Mouse (Mus musculus): ENCODE results near the gene Tceal6.
"Not testable (repeated sequence)": the region's sequence is repeated elsewhere in the genome, so short reads cannot be mapped to it uniquely, and the experiment has no call there.

The Tceal6 gene

GRCm38 (mm10) chrX:135210436-135211221 lies at the start of gene Tceal6:
TSS of gene Tceal6 (minus strand) at chrX:135210687.
- DNase-seq (ENCODE audit: low spot score in 2 of 2) = no peak

GRCm38 (mm10) chrX:135209773-135210435 lies 583 bp downstream of the Tceal6 start:
- not testable (repeated sequence) for DNase-seq (ENCODE audit: low spot score in 2 of 2)

GRCm38 (mm10) chrX:135189924-135190323 lies 20.6 kb downstream of the Tceal6 start:
- DNase-seq (ENCODE audit: low spot score in 2 of 2) = not testable (repeated sequence)

- DNase-seq (ENCODE audit: low spot score in 2 of 2) = not testable (repeated sequence)
Observed at GRCm38 (mm10) chrX:135188661-135189060, 21.8 kb downstream of the Tceal6 start.

- DNase-seq (ENCODE audit: low spot score in 2 of 2) = not testable (repeated sequence)
Observed at GRCm38 (mm10) chrX:135177532-135177931, 33.0 kb downstream of the Tceal6 start, which contains the start of gene Gm15023. TSS of gene Gm15023 (minus strand) at chrX:135177632.
